Mouse (Mus musculus): ENCODE data around the gene Kcnh2. TPM values are rescaled to one million over a fixed set of nuclear protein-coding genes. Genes with fewer than 3 reads are reported as not detected.

The Kcnh2 gene
- total and polyA plus RNA-seq, 3 experiments: 59.3 to 121 (median 68.5) TPM

- 1% methylated on average over 30 of the region's 30 CpGs for WGBS
- H3K4me1 ChIP-seq (ENCODE audit: control insufficient read depth, insufficient read depth, low read length): peaks cover 17% of the 10 kb centered on the region
- H3K9ac ChIP-seq (ENCODE audit: low read depth, low read length): peak overlapping the region; percentile 33
- H3K36me3 ChIP-seq (ENCODE audit: control insufficient read depth, insufficient read depth, low read length): peaks cover 2% of the 10 kb centered on the region; the same call in 1 of the 2 replicates
- intact Hi-C loops (cut with DNase I): no loop called here
- H3K27ac ChIP-seq: peak overlapping the region; percentile 83
- DNase-seq: peak; percentile 51 to 59
- H3K79me2 ChIP-seq (replicated peaks; ENCODE audit: control insufficient read depth, insufficient read depth, low read length): no peaks in the 10 kb centered on the region
- peak overlapping the region; percentile 43 for H3K4me3 ChIP-seq
- TF ChIP-seq EP300 (IDR thresholded peaks at IDR 0.05; ENCODE audit: insufficient read depth, low read depth, low read length) (no peak), POLR2A (IDR thresholded peaks at IDR 0.05; ENCODE audit: insufficient read depth, low read depth, low read length) (no peak; the same call in 1 of the 2 replicates), CTCF (IDR thresholded peaks at IDR 0.05) (no peak)
- no peaks in the 10 kb centered on the region; the same call in 1 of the 2 replicates for H3K27me3 ChIP-seq (ENCODE audit: control insufficient read depth, insufficient read depth, low read length)
These were observed 2.9 kb downstream of the Kcnh2 start for GRCm38 (mm10) chr5:24348546-24348945.

- H3K27me3 ChIP-seq (ENCODE audit: control insufficient read depth, insufficient read depth, low read length): no peaks in the 10 kb centered on the region; the same call in 1 of the 2 replicates
- TF ChIP-seq POLR2A (IDR thresholded peaks at IDR 0.05; ENCODE audit: insufficient read depth, low read depth, low read length) (peak; percentile 61; the same call in 1 of the 2 replicates), EP300 (IDR thresholded peaks at IDR 0.05; ENCODE audit: insufficient read depth, low read depth, low read length) (no peak), CTCF (IDR thresholded peaks at IDR 0.05) (no peak)
- intact Hi-C loops (cut with DNase I): no loop called here
- H3K79me2 ChIP-seq (replicated peaks; ENCODE audit: control insufficient read depth, insufficient read depth, low read length): no peaks in the 10 kb centered on the region
- peak; percentile 77 to 81 for DNase-seq
- peak overlapping the region; percentile 33; the same call in 1 of the 2 replicates for H3K9ac ChIP-seq (ENCODE audit: low read depth, low read length)
- 2% methylated on average over 41 of the region's 41 CpGs for WGBS
- peaks cover 18% of the 10 kb centered on the region for H3K4me1 ChIP-seq (ENCODE audit: control insufficient read depth, insufficient read depth, low read length)
- peak overlapping the region; percentile 83; the same call in 1 of the 2 replicates for H3K27ac ChIP-seq
- H3K36me3 ChIP-seq (ENCODE audit: control insufficient read depth, insufficient read depth, low read length): peaks cover 2% of the 10 kb centered on the region; the same call in 1 of the 2 replicates
- peak overlapping the region; percentile 43 for H3K4me3 ChIP-seq
These were observed 3.3 kb downstream of the Kcnh2 start for GRCm38 (mm10) chr5:24348128-24348527.

- H3K4me1 ChIP-seq (ENCODE audit: control insufficient read depth, insufficient read depth, low read length): peaks cover 20% of the 10 kb centered on the region
- no peak overlapping the region for H3K4me3 ChIP-seq
- no peak for DNase-seq
- no peak for TF ChIP-seq POLR2A (IDR thresholded peaks at IDR 0.05; ENCODE audit: insufficient read depth, low read depth, low read length)
- no peak for TF ChIP-seq EP300 (IDR thresholded peaks at IDR 0.05; ENCODE audit: insufficient read depth, low read depth, low read length)
- TF ChIP-seq CTCF (IDR thresholded peaks at IDR 0.05): no peak
- 77% methylated on average over 7 of the region's 7 CpGs for WGBS
- intact Hi-C loops (cut with DNase I): no loop called here
- peaks cover 2% of the 10 kb centered on the region; the same call in 1 of the 2 replicates for H3K36me3 ChIP-seq (ENCODE audit: control insufficient read depth, insufficient read depth, low read length)
- H3K79me2 ChIP-seq (replicated peaks; ENCODE audit: control insufficient read depth, insufficient read depth, low read length): no peaks in the 10 kb centered on the region
- no peak overlapping the region for H3K9ac ChIP-seq (ENCODE audit: low read depth, low read length)
- no peak overlapping the region for H3K27ac ChIP-seq
- no peaks in the 10 kb centered on the region for H3K27me3 ChIP-seq (ENCODE audit: control insufficient read depth, insufficient read depth, low read length)
These were observed 4.1 kb downstream of the Kcnh2 start for GRCm38 (mm10) chr5:24347186-24347875.

GRCm38 (mm10) chr5:24346313-24346712 lies 5.1 kb downstream of the Kcnh2 start:
- H3K79me2 ChIP-seq (replicated peaks; ENCODE audit: control insufficient read depth, insufficient read depth, low read length): no peaks in the 10 kb centered on the region
- H3K4me1 ChIP-seq (ENCODE audit: control insufficient read depth, insufficient read depth, low read length): peaks cover 24% of the 10 kb centered on the region
- H3K27ac ChIP-seq: no peak overlapping the region
- DNase-seq: no peak
- H3K27me3 ChIP-seq (ENCODE audit: control insufficient read depth, insufficient read depth, low read length): no peaks in the 10 kb centered on the region
- H3K9ac ChIP-seq (ENCODE audit: low read depth, low read length): no peak overlapping the region
- no peak overlapping the region for H3K4me3 ChIP-seq
- intact Hi-C loops (cut with DNase I): no loop called here
- WGBS: 70% methylated on average over 7 of the region's 7 CpGs
- no peak for TF ChIP-seq EP300 (IDR thresholded peaks at IDR 0.05; ENCODE audit: insufficient read depth, low read depth, low read length)
- peaks cover 2% of the 10 kb centered on the region; the same call in 1 of the 2 replicates for H3K36me3 ChIP-seq (ENCODE audit: control insufficient read depth, insufficient read depth, low read length)

- Histone ChIP-seq H3K27ac (peak overlapping the region; percentile 16; the same call in 1 of the 2 replicates), H3K4me1 (ENCODE audit: control insufficient read depth, insufficient read depth, low read length) (peaks cover 24% of the 10 kb centered on the region), H3K9ac (ENCODE audit: low read depth, low read length) (no peak overlapping the region; the same call in 1 of the 2 replicates), H3K79me2 (replicated peaks; ENCODE audit: control insufficient read depth, insufficient read depth, low read length) (no peaks in the 10 kb centered on the region), H3K36me3 (ENCODE audit: control insufficient read depth, insufficient read depth, low read length) (peaks cover 2% of the 10 kb centered on the region; the same call in 1 of the 2 replicates), H3K4me3 (no peak overlapping the region), H3K27me3 (ENCODE audit: control insufficient read depth, insufficient read depth, low read length) (no peaks in the 10 kb centered on the region)
- no peak for TF ChIP-seq CTCF (IDR thresholded peaks at IDR 0.05)
- no peak for TF ChIP-seq EP300 (IDR thresholded peaks at IDR 0.05; ENCODE audit: insufficient read depth, low read depth, low read length)
- no peak for TF ChIP-seq POLR2A (IDR thresholded peaks at IDR 0.05; ENCODE audit: insufficient read depth, low read depth, low read length)
- intact Hi-C loops (cut with DNase I): no loop called here
- DNase-seq: peak; percentile 54 to 59
- 8% methylated on average over 12 of the region's 12 CpGs for WGBS
These were observed 6.8 kb downstream of the Kcnh2 start for GRCm38 (mm10) chr5:24344477-24345051.

GRCm38 (mm10) chr5:24343977-24344436 lies 7.4 kb downstream of the Kcnh2 start:
- H3K27ac ChIP-seq: no peak overlapping the region
- no peak overlapping the region for H3K4me3 ChIP-seq
- WGBS: 27% methylated on average over 2 of the region's 2 CpGs
- H3K4me1 ChIP-seq (ENCODE audit: control insufficient read depth, insufficient read depth, low read length): peaks cover 21% of the 10 kb centered on the region
- no peak overlapping the region for H3K9ac ChIP-seq (ENCODE audit: low read depth, low read length)
- no peaks in the 10 kb centered on the region for H3K79me2 ChIP-seq (replicated peaks; ENCODE audit: control insufficient read depth, insufficient read depth, low read length)
- no peak for DNase-seq
- TF ChIP-seq EP300 (IDR thresholded peaks at IDR 0.05; ENCODE audit: insufficient read depth, low read depth, low read length) (no peak), POLR2A (IDR thresholded peaks at IDR 0.05; ENCODE audit: insufficient read depth, low read depth, low read length) (no peak)
- H3K27me3 ChIP-seq (ENCODE audit: control insufficient read depth, insufficient read depth, low read length): no peaks in the 10 kb centered on the region
- intact Hi-C loops (cut with DNase I): no loop called here
- 0 out of 2 replicates have a peak, but pooled peaks cover 2% of the 10 kb centered on the region for H3K36me3 ChIP-seq (ENCODE audit: control insufficient read depth, insufficient read depth, low read length)
